Mouse (Mus musculus) forebrain, embryonic 10.5 days (tissue): ENCODE data around the gene Gps2. TPM values are rescaled to one million over a fixed set of nuclear protein-coding genes. Genes with fewer than 3 reads are reported as not detected.
"Not testable (repeated sequence)": the region's sequence is repeated elsewhere in the genome, so short reads cannot be mapped to it uniquely, and the experiment has no call there.

Source experiments
- DNase-seq: peaks from one replicate; pipeline ENCODE4 v3.0.0-alpha.2; 2017; ENCODE audit warnings: low spot score; ENCODE audit errors: extremely low spot score
- H3K27ac ChIP-seq: fragments of 300-500 bp; sonication (generic); 2 replicates; pipeline ENCODE4 v1.5.1; 2016; ENCODE audit warnings: mild to moderate bottlenecking
- H3K27me3 ChIP-seq: fragments of 300-500 bp; sonication (generic); 2 replicates; pipeline ENCODE4 v1.6.1; 2016; ENCODE audit warnings: mild to moderate bottlenecking; ENCODE audit not compliant: poor library complexity, severe bottlenecking
- H3K36me3 ChIP-seq: fragments of 300-500 bp; sonication (generic); replicated peaks from 2 replicates; pipeline ENCODE4 v1.6.1; 2016; ENCODE audit warnings: mild to moderate bottlenecking, moderate library complexity
- H3K4me1 ChIP-seq: fragments of 300-500 bp; sonication (generic); 2 replicates; pipeline ENCODE4 v1.6.1; 2016
- H3K4me3 ChIP-seq: fragments of 300-500 bp; sonication (generic); 2 replicates; pipeline ENCODE4 v1.5.1; 2016; ENCODE audit warnings: mild to moderate bottlenecking, moderate library complexity
- H3K9me3 ChIP-seq: fragments of 300-500 bp; sonication (generic); 2 replicates; pipeline ENCODE4 v1.6.1; 2016; ENCODE audit warnings: mild to moderate bottlenecking, moderate library complexity
- WGBS: fragments of 180-500 bp; shearing (Covaris S2); methylation state at CpG from one replicate; pipeline ENCODE4 v1.1.7; 2016; 5-methylcytosine and 5-hydroxymethylcytosine counted together
- polyA plus RNA-seq: library from polyadenylated mRNA; unstranded; fragments of >200 nt; fragmentation: Nextera tagmentation; extraction: Ambion mirVana; gene quantifications from 2 replicates; pipeline ENCODE4 v1.2.1, GENCODE M21; 2016

Gps2 gene
- polyA plus RNA-seq, 1 experiment from 2014 or later, result 97.3 TPM

DNA sequence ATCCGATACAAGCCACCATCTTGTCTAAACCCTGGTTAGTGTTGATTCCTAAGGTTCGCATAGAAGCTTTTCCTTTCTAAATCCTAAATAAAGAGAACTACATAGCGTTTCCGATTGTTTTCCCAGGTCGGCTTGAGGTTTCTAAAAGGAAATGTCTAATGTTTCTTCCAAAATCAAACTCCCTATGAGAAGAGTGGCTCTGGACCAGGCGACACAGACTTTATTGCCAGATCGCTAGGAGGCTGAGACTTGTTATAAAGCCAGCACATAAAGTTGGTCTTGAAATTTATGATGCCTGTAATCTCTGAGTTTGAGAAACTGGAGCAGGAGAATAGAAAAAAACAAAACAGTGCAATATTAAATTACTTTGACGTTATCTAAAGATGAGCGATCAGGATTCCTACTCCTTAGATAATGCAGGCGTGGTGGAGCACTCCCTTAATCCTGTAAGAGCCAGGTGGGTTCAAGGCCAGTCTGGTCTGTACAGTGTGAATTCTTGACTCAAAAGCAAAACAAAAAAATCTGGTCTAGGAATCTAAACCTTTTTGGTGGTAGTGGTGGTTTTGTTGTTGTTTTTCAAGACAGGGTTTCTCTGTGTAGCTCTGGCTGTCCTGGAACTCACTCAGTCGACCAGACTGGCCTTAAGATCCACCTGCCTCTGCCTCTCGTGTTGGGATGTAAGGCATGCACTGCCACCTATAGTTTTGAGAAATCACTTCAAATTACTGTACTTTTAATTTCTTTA lies 8.5 kb downstream of the Gps2 start:
- Histone ChIP-seq H3K27ac (peak overlapping the region; percentile 99), H3K9me3 (no peaks in the 10 kb centered on the region), H3K36me3 (peaks cover 26% of the 10 kb centered on the region), H3K4me3 (peak overlapping the region; percentile 99), H3K4me1 (peaks cover 35% of the 10 kb centered on the region), H3K27me3 (no peaks in the 10 kb centered on the region)
- WGBS, result 3% methylated on average over 12 of the region's 12 CpGs
- DNase-seq, result no peak

DNA sequence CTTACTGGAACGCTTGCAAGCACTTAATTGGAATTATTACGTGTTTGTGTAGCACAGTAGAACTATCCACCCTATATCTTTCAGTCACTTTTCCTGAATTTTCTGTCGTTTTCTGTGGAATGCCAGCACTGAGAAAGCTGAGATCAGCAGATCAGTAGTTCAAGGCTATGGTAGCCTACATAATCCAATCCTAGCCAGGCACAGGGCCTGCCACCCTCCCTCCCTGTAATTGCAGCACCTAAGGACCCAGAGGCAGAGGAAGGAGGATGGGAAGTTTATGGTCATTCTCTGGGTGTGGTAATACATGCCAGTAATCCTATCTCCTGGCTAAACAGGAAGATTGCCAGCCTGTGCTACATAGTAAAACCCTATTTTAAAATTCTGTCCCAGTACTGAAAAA lies 9.1 kb downstream of the Gps2 start:
- peak overlapping the region; percentile 99 for H3K27ac ChIP-seq
- H3K4me3 ChIP-seq, result peak overlapping the region; percentile 99
- H3K36me3 ChIP-seq, result peaks cover 20% of the 10 kb centered on the region
- H3K27me3 ChIP-seq, result no peaks in the 10 kb centered on the region
- no peak for DNase-seq
- H3K9me3 ChIP-seq, result no peaks in the 10 kb centered on the region
- H3K4me1 ChIP-seq, result peaks cover 31% of the 10 kb centered on the region
- 66% methylated on average over 3 of the region's 3 CpGs for WGBS

DNA sequence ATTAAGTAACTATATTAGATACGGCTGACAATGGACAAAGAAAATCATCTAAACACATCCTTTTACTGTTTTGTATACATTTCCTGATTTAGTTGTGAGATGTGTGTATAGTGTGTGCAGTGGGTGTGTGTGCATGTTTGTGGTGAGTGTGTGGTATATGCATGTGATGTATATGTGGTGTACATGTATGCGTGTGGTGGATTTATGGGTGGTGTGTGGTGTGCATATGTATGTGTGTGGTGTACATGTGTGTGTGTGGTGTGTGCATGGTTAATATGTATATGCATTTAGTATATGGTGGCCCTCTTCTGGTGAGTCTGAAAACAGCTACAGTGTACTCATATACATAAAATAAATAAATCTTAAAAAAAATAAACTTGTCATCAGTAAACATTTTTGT lies 13.8 kb downstream of the Gps2 start:
- WGBS, result 97% methylated on average over 2 of the region's 2 CpGs
- no peak for DNase-seq
- Histone ChIP-seq H3K9me3 (no peaks in the 10 kb centered on the region), H3K4me3 (no peak overlapping the region), H3K27ac (no peak overlapping the region), H3K4me1 (peaks cover 6% of the 10 kb centered on the region), H3K27me3 (no peaks in the 10 kb centered on the region), H3K36me3 (no peaks in the 10 kb centered on the region)

DNA sequence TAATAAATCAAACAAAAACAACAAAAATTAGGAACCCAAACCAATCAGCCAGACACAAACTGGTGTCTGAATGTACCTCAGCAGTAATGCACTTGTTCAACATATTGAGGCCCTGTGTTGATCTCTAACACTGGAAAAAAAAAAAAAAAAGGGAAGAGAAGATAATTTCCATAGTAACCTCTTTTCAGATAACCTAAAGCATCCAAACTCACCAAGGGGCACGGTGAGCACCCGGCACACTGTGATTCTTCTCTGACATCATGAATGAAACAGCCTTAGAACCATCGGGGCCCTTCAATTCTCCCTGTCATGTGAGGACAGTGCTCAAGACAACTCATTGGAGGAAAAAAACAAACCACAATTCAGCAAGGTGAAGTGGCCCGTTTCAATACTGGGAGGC lies 16.0 kb downstream of the Gps2 start:
- DNase-seq, result no peak
- no peak overlapping the region for H3K4me3 ChIP-seq
- H3K9me3 ChIP-seq, result no peaks in the 10 kb centered on the region
- peaks cover 10% of the 10 kb centered on the region for H3K4me1 ChIP-seq
- H3K36me3 ChIP-seq, result no peaks in the 10 kb centered on the region
- H3K27ac ChIP-seq, result no peak overlapping the region
- 91% methylated on average over 4 of the region's 4 CpGs for WGBS
- H3K27me3 ChIP-seq, result peaks cover 8% of the 10 kb centered on the region

DNA sequence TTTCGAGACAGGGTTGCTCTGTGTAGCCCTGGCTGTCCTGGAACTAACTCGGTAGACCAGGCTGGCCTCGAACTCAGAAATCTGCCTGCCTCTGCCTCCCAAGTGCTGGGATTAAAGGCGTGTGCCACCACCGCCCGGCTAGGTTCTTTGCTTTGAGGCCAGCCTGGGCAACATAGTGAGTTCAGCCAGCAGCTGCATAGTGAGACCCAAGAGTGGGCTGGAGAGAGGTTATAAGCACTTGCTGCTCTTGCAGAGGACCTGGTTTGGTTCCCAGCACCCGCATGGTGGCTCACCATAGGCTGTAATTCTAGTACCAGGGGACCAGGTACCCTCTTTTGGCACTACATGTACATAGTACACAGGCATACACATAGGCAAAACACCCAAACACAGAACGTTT lies 16.5 kb downstream of the Gps2 start:
- H3K4me1 ChIP-seq, result peaks cover 15% of the 10 kb centered on the region
- peaks cover 13% of the 10 kb centered on the region for H3K27me3 ChIP-seq

DNA sequence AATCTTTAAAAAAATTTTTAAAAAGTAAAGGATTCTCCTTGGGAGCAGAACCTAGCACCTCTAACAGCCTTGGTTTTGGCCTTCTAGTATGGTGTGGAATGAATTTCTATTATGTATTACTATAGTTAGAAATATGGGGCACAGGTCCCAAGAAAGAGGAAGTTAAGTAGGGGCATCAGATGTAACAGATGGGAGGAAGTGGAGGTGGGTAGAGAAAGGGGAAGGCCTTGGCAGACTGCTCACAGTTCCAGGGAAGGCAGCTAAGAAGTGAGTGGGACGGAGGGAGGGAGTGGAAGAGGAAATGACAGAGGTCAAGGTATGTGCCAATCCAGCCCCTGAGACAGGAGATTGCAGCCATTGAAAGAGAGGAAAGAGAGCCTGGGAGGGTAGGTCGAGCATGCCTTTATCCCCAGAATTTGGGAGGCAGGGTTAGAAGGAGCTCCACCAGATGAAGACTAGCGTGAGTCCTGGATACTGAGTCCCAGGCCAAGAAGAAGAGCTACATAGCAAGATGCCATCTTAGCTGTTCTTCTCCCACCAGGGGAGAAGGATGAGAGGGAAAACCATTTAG lies 17.4 kb downstream of the Gps2 start:
- peaks cover 22% of the 10 kb centered on the region for H3K27me3 ChIP-seq
- no peak for DNase-seq
- no peak overlapping the region for H3K27ac ChIP-seq
- whole genome bisulfite sequencing, result 63% methylated on average over 3 of the region's 3 CpGs
- H3K36me3 ChIP-seq, result no peaks in the 10 kb centered on the region
- no peak overlapping the region for H3K4me3 ChIP-seq
- no peaks in the 10 kb centered on the region for H3K9me3 ChIP-seq
- peaks cover 24% of the 10 kb centered on the region for H3K4me1 ChIP-seq

More for the DNA sequence above, 16.5 kb downstream of the Gps2 start:
- not testable (repeated sequence) for H3K9me3 ChIP-seq, DNase-seq, H3K36me3 ChIP-seq, H3K27ac ChIP-seq, H3K4me3 ChIP-seq
- 92% methylated on average over 8 of the region's 8 CpGs for WGBS

DNA sequence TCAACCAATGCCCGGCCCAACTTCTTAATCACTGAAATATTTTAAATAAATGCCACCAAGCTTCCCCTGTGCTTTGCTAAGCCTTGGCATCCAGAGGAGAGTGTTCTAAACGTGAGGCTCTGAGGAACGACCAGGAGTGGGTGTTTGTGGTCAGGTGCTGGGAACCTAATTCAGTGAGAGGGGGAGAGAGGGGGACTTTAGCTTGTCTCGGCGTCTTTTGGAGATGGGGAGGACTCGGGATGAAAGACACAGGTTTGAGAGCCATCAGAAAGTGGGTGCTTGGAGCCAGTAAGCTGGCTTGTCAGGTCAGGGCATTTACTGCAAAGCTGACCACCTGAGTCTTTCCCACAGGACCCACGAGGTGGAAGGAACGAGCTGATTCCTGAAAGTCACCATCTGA lies 18.1 kb downstream of the Gps2 start:
- Histone ChIP-seq H3K4me3 (no peak overlapping the region), H3K9me3 (no peaks in the 10 kb centered on the region), H3K36me3 (no peaks in the 10 kb centered on the region), H3K27me3 (peaks cover 29% of the 10 kb centered on the region), H3K4me1 (peaks cover 31% of the 10 kb centered on the region), H3K27ac (no peak overlapping the region)
- WGBS, result 78% methylated on average over 8 of the region's 8 CpGs
- DNase-seq, result no peak

DNA sequence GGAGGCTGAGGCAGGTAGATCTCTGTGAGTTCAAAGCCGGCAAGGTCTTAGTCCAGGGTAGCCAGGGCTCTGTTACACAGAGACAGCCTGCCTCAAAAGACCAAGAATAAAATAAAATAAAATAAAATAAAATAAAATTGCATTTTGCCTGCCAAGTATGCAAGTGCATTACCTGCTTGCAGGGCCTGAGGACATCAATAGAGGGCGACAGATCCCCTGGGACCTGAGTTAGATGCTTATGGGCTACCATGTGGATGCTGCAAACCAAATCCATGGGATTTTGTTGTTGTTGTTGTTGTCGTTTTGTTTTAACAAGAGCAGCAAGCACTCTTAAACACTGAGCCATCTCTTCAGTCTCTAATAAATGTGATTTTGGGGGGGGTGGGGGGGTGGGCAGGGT lies 18.6 kb downstream of the Gps2 start:
- no peak overlapping the region for H3K27ac ChIP-seq
- H3K4me1 ChIP-seq, result peaks cover 36% of the 10 kb centered on the region
- H3K4me3 ChIP-seq, result no peak overlapping the region
- DNase-seq, result no peak
- H3K27me3 ChIP-seq, result peaks cover 34% of the 10 kb centered on the region
- WGBS, result 53% methylated on average over 3 of the region's 3 CpGs
- H3K36me3 ChIP-seq, result no peaks in the 10 kb centered on the region
- no peaks in the 10 kb centered on the region for H3K9me3 ChIP-seq

DNA sequence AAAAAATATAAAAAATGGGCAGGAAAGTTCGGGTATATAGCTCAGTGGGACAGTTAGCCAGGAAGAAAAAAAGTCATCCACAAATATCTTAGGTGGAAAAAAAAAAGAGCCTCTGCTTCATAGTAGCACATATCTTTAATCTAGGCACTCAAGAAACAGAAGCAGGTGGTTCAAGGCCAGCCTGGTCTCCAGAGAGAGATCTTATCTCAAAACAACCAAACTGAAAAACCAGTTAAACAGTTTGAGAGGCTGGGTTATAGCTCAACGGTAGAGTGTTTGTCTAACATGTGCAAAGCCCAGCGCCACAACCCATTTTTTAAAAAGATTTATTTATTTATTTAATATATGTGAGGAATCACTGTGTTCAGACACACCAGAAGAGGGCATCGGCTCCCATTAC lies 19.4 kb downstream of the Gps2 start:
- Histone ChIP-seq H3K27me3 (peaks cover 42% of the 10 kb centered on the region), H3K4me1 (peaks cover 42% of the 10 kb centered on the region), H3K4me3 (no peak overlapping the region), H3K27ac (no peak overlapping the region), H3K9me3 (no peaks in the 10 kb centered on the region), H3K36me3 (no peaks in the 10 kb centered on the region)
- WGBS, result 80% methylated on average over 4 of the region's 4 CpGs
- no peak for DNase-seq

DNA sequence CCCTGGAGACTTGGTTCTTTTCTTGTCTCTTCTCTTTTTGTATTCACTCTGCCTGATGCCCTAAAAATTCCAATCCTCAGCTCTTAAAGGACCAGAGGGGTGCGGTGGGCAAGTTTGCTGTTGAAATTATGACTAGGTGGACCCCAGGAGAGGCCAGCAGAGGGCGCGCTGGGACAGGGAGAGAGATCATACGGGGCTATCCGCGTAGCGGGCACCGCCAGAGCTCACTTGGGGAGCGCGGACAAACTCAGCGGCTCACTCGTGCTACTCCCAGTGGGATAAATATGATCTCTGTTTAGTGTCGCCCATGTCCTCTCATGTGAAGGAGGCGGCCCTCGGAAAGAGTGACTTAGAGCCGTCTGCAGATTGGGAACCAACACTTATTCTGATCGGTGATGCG lies 20.5 kb downstream of the Gps2 start:
- H3K27me3 ChIP-seq, result peaks cover 53% of the 10 kb centered on the region
- H3K27ac ChIP-seq, result peak overlapping the region; percentile 60
- 2% methylated on average over 18 of the region's 18 CpGs for WGBS
- H3K36me3 ChIP-seq, result no peaks in the 10 kb centered on the region
- peaks cover 53% of the 10 kb centered on the region for H3K4me1 ChIP-seq
- no peaks in the 10 kb centered on the region for H3K9me3 ChIP-seq
- DNase-seq, result peak; percentile 94
- H3K4me3 ChIP-seq, result peak overlapping the region; percentile 74

DNA sequence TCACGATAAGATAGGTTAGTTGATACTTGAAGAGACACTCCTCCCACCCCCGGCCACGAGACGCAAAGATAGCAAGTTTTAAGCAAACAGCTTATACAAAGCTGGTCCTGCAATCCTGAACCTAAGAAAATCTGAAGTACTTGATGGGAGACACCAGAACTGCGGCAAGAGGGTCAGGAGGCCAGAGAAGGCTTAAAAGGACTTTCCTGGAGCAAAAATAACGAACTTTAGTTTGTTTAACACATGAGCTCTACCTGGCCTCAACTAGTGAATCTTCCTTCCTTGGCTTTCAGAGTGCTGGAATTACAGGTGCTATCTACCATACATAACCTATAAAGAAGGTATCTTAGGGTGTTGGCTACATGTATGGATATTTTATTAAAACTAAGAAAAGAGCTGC lies 21.0 kb downstream of the Gps2 start:
- no peaks in the 10 kb centered on the region for H3K36me3 ChIP-seq
- peak overlapping the region; percentile 60; the same call in 1 of the 2 replicates for H3K27ac ChIP-seq
- 21% methylated on average over 6 of the region's 6 CpGs for WGBS
- H3K4me1 ChIP-seq, result peaks cover 53% of the 10 kb centered on the region
- DNase-seq, result no peak
- H3K9me3 ChIP-seq, result no peaks in the 10 kb centered on the region
- H3K4me3 ChIP-seq, result peak overlapping the region; percentile 74
- H3K27me3 ChIP-seq, result peaks cover 58% of the 10 kb centered on the region

DNA sequence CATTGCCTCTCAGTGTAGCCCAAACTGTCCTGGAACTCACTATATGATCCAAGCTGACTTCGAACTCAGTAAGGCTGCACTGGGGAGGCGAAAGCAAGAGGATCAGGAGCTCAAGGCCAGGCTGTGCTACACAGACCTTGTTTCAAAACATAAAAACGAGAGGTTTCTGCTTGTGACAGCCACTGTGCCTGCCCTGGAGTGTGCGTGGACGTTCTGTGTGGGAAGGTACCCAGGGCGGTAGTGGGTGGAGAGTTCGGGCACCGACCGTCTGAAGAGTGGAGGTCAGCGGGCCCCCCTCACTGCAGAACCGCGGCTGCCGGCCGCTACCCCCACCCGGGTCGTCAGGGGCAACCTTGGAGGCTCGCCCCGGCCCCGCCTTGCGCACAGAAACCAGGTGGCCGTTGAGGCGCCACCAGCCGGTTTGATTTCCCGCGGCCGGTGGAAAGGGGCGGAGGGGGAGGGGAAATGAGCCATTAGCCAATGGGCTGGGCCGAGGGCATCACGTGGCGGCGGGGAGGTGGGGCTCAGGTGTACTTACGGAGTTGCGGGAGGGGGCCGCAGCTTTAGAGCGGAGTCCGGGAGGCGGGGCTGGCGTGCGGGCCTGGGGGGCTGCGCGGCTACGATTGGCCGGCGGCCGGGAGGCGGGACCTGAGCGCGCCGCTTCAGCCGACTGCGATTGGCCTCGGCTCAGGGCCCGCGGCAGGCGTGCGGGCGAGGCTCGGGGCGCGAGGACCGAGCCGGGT lies 21.6 kb downstream of the Gps2 start, which contains the start of gene Ybx2:
Gene Ybx2, plus strand, starts transcription at position 660 of the 743 bp plus-strand sequence.
- Histone ChIP-seq H3K27me3 (peaks cover 64% of the 10 kb centered on the region), H3K36me3 (no peaks in the 10 kb centered on the region), H3K9me3 (no peaks in the 10 kb centered on the region), H3K27ac (peak within 1 kb of the TSS; percentile 88), H3K4me3 (peak within 1 kb of the TSS; percentile 74), H3K4me1 (peaks cover 53% of the 10 kb centered on the region)
- DNase-seq, result peak; percentile 93
- 2% methylated on average over 55 of the region's 62 CpGs for WGBS

DNA sequence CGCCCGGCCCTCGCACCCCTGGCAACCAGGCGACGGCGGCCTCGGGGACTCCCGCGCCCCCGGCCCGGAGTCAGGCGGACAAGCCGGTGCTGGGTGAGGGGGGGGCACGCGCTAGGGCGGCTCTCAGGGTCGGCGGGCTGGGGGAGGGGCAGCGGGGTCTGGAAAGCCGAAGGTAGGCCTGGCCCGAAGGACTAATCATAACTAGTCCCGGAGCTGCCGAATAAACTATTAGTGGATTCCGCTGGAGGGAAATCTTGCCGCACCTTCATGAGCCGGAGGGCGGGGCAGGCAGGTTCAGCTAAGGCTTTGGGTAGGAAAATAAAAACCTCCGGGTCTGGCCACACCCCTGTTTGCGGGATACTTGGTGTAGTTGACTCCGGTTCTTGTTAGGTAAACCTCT lies 22.5 kb downstream of the Gps2 start:
- Histone ChIP-seq H3K4me3 (peak overlapping the region; percentile 74), H3K4me1 (peaks cover 53% of the 10 kb centered on the region), H3K36me3 (no peaks in the 10 kb centered on the region), H3K27ac (peak overlapping the region; percentile 88), H3K9me3 (no peaks in the 10 kb centered on the region), H3K27me3 (peaks cover 68% of the 10 kb centered on the region)
- WGBS, result 4% methylated on average over 30 of the region's 30 CpGs
- no peak for DNase-seq
